29 mouse cellular contexts compared by ENCODE assay signal in genomic region chr14:77373119-77373518, GRCm38 (mm10).
DNase-seq lines count a peak whose midpoint lies in the region; ATAC-seq and TF ChIP-seq lines count a peak whose summit lies in the region.
"Had no signal": no experiment of that assay in that cellular context is flagged by ENCODE, and none has a peak within 500 bp of the region (broad histone marks: within the 10 kb centered on the region; RNA-seq: fewer than 3 reads in every experiment).

No protein-coding gene starts in this region.

- no peaks in the 10 kb centered on the region for H3K36me3 ChIP-seq in intestine, postnatal 0 days (ENCODE audit: control insufficient read depth, insufficient read depth)
- no peaks in the 10 kb centered on the region for H3K36me3 ChIP-seq in intestine, embryonic 16.5 days (ENCODE audit: control insufficient read depth, insufficient read depth, low read length)
- H3K36me3 ChIP-seq in midbrain, postnatal 0 days (ENCODE audit: insufficient read depth, low read length), result no peaks in the 10 kb centered on the region
- H3K36me3 ChIP-seq in midbrain, embryonic 10.5 days, result no peaks in the 10 kb centered on the region
- H3K36me3 ChIP-seq: embryonic facial prominence, embryonic 10.5 days; embryonic facial prominence, embryonic 15.5 days; forebrain, embryonic 12.5 days; kidney, embryonic 15.5 days; neural tube, embryonic 13.5 days had no signal

- no peak for DNase-seq in midbrain, postnatal 0 days (ENCODE audit: low spot score)
- DNase-seq in midbrain, embryonic 10.5 days (ENCODE audit: low spot score), result no peak
- DNase-seq in R1 (ENCODE audit: low read depth, low spot score), result peak; percentile 63
- no peak for DNase-seq in lung, postnatal 14 days
- no peak for DNase-seq in right cerebral cortex, postnatal 4 days
- DNase-seq: adrenal gland, adult 2 months; adrenal gland, postnatal 36 days; cerebellum, adult 8-10 months; cerebellum, postnatal 25 days; gastrocnemius, postnatal 36 days; heart, postnatal 14 days; kidney, adult 18-20 months; kidney, postnatal 36 days; layer of hippocampus, postnatal 36 days; liver; lung, adult 2 months; lung, postnatal 10 days; thymus, postnatal 14 days had no signal

- no peak for ATAC-seq in intestine, postnatal 0 days
- no peak for ATAC-seq in intestine, embryonic 16.5 days
- ATAC-seq in midbrain, postnatal 0 days (ENCODE audit: low FRiP score), result no peak
- ATAC-seq: activated CD4-positive, CD25-positive, alpha-beta regulatory T cell, adult 4 months; hindbrain, postnatal 0 days had no signal

- no peak overlapping the region for H3K4me3 ChIP-seq in intestine, postnatal 0 days (ENCODE audit: low read depth, low read length)
- no peak overlapping the region for H3K4me3 ChIP-seq in intestine, embryonic 16.5 days (ENCODE audit: low read length)
- H3K4me3 ChIP-seq in midbrain, postnatal 0 days (ENCODE audit: low read depth, low read length), result no peak overlapping the region
- no peak overlapping the region for H3K4me3 ChIP-seq in midbrain, embryonic 10.5 days
- H3K4me3 ChIP-seq: embryonic facial prominence, embryonic 10.5 days; embryonic facial prominence, embryonic 15.5 days; forebrain, embryonic 12.5 days; kidney, embryonic 15.5 days; neural tube, embryonic 13.5 days had no signal

- 0 out of 2 replicates have a peak, but pooled peaks have one; percentile 11 for TF ChIP-seq CTCF in intestine, postnatal 0 days (IDR thresholded peaks at IDR 0.05; ENCODE audit: low read depth)
- TF ChIP-seq CTCF in midbrain, postnatal 0 days (IDR thresholded peaks at IDR 0.05), result peak; percentile 20; the same call in 1 of the 2 replicates

- no peaks in the 10 kb centered on the region for H3K27me3 ChIP-seq in intestine, postnatal 0 days (replicated peaks; ENCODE audit: control insufficient read depth, insufficient read depth, low read length)
- no peaks in the 10 kb centered on the region for H3K27me3 ChIP-seq in intestine, embryonic 16.5 days (replicated peaks; ENCODE audit: control insufficient read depth, insufficient read depth, low read length)
- no peaks in the 10 kb centered on the region for H3K27me3 ChIP-seq in midbrain, postnatal 0 days (ENCODE audit: insufficient read depth, low read length)
- no peaks in the 10 kb centered on the region for H3K27me3 ChIP-seq in midbrain, embryonic 10.5 days (ENCODE audit: low read depth, poor library complexity, severe bottlenecking)
- H3K27me3 ChIP-seq: CH12.LX; embryonic facial prominence, embryonic 15.5 days; forebrain, embryonic 12.5 days; kidney, embryonic 15.5 days; neural tube, embryonic 13.5 days had no signal

- no peak overlapping the region for H3K4me2 ChIP-seq in intestine, postnatal 0 days (replicated peaks; ENCODE audit: low read depth)
- no peak overlapping the region for H3K4me2 ChIP-seq in intestine, embryonic 16.5 days (ENCODE audit: low read depth, low read length)
- no peak overlapping the region for H3K4me2 ChIP-seq in midbrain, postnatal 0 days (ENCODE audit: low read depth, low read length, poor library complexity, severe bottlenecking)
- H3K4me2 ChIP-seq: embryonic facial prominence, embryonic 15.5 days; forebrain, embryonic 12.5 days; kidney, embryonic 15.5 days; neural tube, embryonic 13.5 days had no signal

- H3K9ac ChIP-seq in intestine, postnatal 0 days (ENCODE audit: low read depth, low read length), result no peak overlapping the region
- no peak overlapping the region for H3K9ac ChIP-seq in intestine, embryonic 16.5 days (ENCODE audit: low read depth, low read length)
- H3K9ac ChIP-seq in midbrain, postnatal 0 days (replicated peaks; ENCODE audit: low read length, poor library complexity, severe bottlenecking), result no peak overlapping the region
- H3K9ac ChIP-seq: embryonic facial prominence, embryonic 15.5 days; forebrain, embryonic 12.5 days; kidney, embryonic 15.5 days; liver, embryonic 14.5 days; neural tube, embryonic 13.5 days had no signal

- no peak overlapping the region for H3K27ac ChIP-seq in intestine, postnatal 0 days (ENCODE audit: low read depth, low read length)
- H3K27ac ChIP-seq in intestine, embryonic 16.5 days (ENCODE audit: low read length), result no peak overlapping the region
- no peak overlapping the region for H3K27ac ChIP-seq in midbrain, postnatal 0 days (ENCODE audit: low read depth, low read length)
- no peak overlapping the region for H3K27ac ChIP-seq in midbrain, embryonic 10.5 days (replicated peaks)
- H3K27ac ChIP-seq: embryonic facial prominence, embryonic 10.5 days; embryonic facial prominence, embryonic 15.5 days; forebrain, embryonic 12.5 days; hindbrain, postnatal 0 days; kidney, embryonic 15.5 days; liver, embryonic 14.5 days; neural tube, embryonic 13.5 days had no signal

- no peaks in the 10 kb centered on the region for H3K4me1 ChIP-seq in intestine, postnatal 0 days (replicated peaks; ENCODE audit: control insufficient read depth, insufficient read depth, low read length)
- no peaks in the 10 kb centered on the region for H3K4me1 ChIP-seq in intestine, embryonic 16.5 days (ENCODE audit: control insufficient read depth, insufficient read depth, low read length)
- peaks cover 5% of the 10 kb centered on the region; the same call in 1 of the 2 replicates for H3K4me1 ChIP-seq in midbrain, postnatal 0 days (ENCODE audit: insufficient read depth, low read length)
- H3K4me1 ChIP-seq in midbrain, embryonic 10.5 days, result peaks cover 28% of the 10 kb centered on the region

- 68% methylated on average over 3 of the region's 3 CpGs for WGBS in intestine, postnatal 0 days
- WGBS in intestine, embryonic 16.5 days, result 72% methylated on average over 3 of the region's 3 CpGs
- WGBS in midbrain, postnatal 0 days, result 78% methylated on average over 3 of the region's 3 CpGs
- WGBS in midbrain, embryonic 10.5 days, result 70% methylated on average over 3 of the region's 3 CpGs

- no peaks in the 10 kb centered on the region for H3K9me3 ChIP-seq in intestine, postnatal 0 days (ENCODE audit: control insufficient read depth)
- no peaks in the 10 kb centered on the region for H3K9me3 ChIP-seq in intestine, embryonic 16.5 days (ENCODE audit: control insufficient read depth, low read length)
- no peaks in the 10 kb centered on the region for H3K9me3 ChIP-seq in midbrain, postnatal 0 days (ENCODE audit: low read length)
- H3K9me3 ChIP-seq in midbrain, embryonic 10.5 days (replicated peaks), result no peaks in the 10 kb centered on the region
- H3K9me3 ChIP-seq: embryonic facial prominence, embryonic 10.5 days; embryonic facial prominence, embryonic 15.5 days; forebrain, embryonic 12.5 days; kidney, embryonic 15.5 days; neural tube, embryonic 13.5 days had no signal
